Mouse (Mus musculus) C2C12 (cell line): ENCODE measurements at regions not wholly inside any gene's neighbourhood (a gene's known extent, or its start where the extent isn't known, plus 50 kb on each side); places are given as distances from the start of the nearest gene placed in this dataset.

Experiments
- CEBPB ChIP-seq: IDR thresholded peaks from one replicate; pipeline ENCODE4 v1.6.1; 2011; ENCODE audit warnings: low read depth, mild to moderate bottlenecking, control low read depth, moderate library complexity
- CTCF ChIP-seq: IDR thresholded peaks from one replicate; pipeline ENCODE4 v1.5.1; 2011; ENCODE audit not compliant: control insufficient read depth, insufficient read depth, insufficient read length
- MAX ChIP-seq: IDR thresholded peaks from one replicate; pipeline ENCODE4 v1.6.1; 2011; ENCODE audit warnings: mild to moderate bottlenecking, control low read depth
- MYOD1 ChIP-seq: IDR thresholded peaks from one replicate; pipeline ENCODE4 v1.6.1; 2011; ENCODE audit warnings: low read depth; ENCODE audit not compliant: control insufficient read depth, insufficient read length
- USF1 ChIP-seq: IDR thresholded peaks from one replicate; pipeline ENCODE4 v1.6.1; 2011; ENCODE audit warnings: low read depth, mild to moderate bottlenecking, control low read depth, moderate library complexity

- TF ChIP-seq CTCF (no peak), USF1 (no peak), MAX (no peak), MYOD1 (no peak), CEBPB (no peak)
These were observed 85.8 kb upstream of the Fam174b start for GRCm38 (mm10) chr7:73654193-73654871.
